Mouse (Mus musculus): ENCODE measurements at regions not wholly inside any gene's neighbourhood (a gene's known extent, or its start where the extent isn't known, plus 50 kb on each side); places are given as distances from the start of the nearest gene placed in this dataset.

DNA sequence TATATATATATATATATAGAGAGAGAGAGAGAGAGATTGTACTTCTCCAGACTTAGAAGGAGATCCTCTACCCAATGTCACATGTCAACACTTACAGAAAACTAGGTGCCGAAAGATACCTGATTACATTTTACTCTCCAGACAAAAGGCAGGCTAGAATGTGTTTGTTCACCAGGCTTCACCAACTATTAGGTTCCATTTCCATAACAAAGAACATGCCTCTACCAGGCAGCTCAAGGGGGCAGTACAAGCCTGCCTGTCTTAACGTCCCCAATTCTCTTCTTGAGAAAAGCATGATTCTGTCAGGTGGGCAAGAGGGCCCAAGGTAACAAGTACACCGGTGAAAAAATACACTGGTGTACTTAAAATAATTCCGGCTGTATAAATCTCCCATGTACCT lies 72.8 kb upstream of the Med14 start:
- no peak for DNase-seq (ENCODE audit: low spot score)

DNA sequence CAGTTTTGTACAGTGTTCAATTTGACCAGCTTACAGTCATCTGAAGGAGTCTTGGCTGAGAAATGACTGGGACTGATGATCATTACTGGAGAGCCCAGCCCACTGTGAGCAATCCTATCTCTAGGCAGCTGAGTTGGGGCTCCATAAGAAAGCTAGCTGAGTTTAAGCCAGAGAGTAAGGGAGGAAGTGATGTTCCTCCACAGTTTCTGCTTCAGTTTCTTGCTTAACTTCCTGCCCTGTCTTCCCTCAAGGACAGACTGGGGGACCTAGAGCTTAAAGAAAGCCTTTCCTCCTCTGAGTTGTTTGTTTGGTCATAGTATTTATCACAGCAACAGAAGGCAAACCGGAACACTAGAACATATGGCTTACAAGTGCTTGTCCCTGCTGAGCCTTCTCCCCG lies 70.8 kb upstream of the Med14 start:
- DNase-seq (ENCODE audit: low spot score): no peak

DNA sequence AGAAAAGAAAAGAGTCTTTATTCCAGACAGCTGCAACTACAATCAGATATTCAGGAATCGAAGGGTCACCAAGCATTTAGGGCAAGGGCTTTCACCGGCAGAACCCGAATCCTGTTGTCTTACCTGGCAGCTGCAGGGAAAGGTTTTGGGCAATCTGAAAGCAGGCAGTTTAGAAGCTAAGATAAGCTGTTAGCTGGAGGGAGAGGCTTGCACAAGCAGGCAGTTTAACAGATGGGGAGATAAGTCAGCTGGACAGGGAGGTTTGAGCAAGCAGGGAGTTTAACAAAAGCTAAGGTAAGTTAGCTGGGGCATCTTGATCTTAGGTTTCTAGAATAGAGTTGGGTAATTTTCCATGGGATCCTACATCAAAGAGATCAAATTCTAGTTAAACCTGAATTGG lies 67.3 kb upstream of the Med14 start:
- no peak for DNase-seq (ENCODE audit: low spot score)

DNA sequence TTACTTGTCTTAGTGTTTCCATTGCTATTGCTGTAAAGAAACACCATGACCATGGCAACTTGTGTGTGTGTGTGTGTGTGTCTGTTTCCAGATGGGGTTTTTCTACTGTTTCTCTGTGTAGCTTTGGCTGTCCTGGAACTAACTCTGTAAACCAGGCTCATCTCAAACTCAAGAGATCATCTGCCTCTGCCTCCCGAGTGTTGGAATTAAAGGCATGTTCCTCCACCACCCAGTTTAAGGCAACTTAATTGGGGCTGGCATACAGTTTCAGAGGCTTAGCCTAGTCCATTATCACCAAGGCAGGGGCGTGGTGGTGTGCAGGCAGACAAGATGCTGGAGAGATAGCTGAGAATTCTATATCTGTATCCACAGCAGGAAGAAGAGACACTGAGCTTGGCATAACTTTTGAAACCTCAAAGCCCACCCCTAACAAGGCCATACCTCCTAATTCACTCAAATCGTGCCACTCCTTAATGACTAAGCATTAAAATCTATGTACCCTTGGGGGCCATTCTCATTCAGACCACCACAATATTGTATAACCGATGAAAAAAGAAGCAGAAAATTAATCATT lies 65.5 kb upstream of the Med14 start:
- DNase-seq (ENCODE audit: low spot score): no peak

DNA sequence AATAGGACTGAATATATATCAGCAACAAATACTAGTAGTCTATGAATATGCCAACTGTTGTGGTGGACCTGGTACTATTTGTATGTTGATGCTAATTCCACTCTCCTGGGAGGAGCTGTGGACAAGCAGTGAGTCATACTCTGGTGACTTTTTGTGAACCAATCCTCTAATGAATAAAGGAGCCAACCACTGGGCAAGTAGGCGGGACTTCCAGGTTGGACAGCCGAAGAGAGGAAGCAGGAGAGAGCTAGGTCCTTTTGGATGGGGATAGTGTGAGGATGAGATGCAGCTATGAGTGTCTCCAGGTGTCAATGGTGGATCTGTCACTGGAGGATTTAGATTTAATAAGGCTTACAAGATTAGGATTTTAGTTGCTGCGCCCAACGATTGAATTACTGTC lies 64.8 kb upstream of the Med14 start:
- DNase-seq (ENCODE audit: low spot score): no peak

DNA sequence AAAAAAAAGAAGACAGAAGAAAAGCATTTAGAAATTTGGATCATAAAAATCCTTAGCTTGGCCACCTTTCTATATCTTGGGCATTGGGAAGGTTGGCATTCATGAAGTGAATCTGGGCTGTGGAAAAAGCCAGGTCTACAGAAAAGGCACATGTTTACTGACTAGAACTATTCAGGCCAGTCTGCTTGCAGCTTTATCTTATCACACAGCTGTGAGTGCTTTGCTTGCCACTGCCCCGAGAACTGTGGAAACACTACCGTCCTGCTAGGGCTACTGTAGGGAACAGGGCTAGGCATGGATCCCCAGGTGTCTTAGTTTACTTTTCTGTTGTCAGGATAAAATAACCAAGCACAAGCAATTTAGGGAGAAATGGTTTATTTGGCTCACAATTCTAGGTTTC lies 63.4 kb upstream of the Med14 start:
- DNase-seq (ENCODE audit: low spot score): no peak

DNA sequence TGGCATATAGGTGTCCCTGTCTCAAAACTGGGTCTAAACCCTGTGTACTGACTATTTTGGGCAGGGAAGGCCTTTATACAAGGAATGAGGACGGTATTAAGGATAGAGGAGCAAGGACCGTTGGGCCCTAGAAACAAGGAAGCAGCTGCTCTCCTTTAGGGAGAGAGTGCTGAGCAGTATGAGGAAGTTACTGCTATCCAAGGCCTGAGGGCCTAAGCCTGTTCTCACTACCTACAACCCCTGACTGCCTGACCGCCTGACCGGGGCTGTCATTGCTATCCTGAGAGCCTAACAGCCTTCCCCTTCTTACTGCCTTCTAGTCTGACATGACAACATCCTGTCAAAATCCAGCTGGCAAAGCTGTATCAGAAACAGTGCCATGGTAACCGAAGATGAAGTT lies 62.6 kb upstream of the Med14 start:
- no peak for DNase-seq (ENCODE audit: low spot score)

DNA sequence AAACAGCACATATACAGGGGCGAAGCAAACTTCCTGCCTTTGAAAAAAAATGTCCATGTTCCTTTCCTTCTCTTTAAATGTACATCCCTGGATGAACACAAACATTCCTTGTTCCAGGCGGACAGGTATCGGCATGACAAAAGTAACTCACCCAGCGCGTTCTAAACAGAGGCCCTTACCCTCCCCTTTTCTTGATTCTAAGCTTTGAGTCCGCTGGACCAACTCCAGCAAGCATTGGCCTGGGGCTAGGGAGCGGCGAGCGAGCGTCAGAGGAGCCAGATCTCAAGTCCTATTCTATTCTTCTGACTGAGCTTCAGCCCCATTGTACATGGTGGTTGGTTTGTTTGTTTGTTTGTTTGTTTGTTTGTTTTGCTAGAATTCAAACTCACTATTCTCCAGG lies 60.9 kb upstream of the Med14 start:
- no peak for DNase-seq (ENCODE audit: low spot score)

DNA sequence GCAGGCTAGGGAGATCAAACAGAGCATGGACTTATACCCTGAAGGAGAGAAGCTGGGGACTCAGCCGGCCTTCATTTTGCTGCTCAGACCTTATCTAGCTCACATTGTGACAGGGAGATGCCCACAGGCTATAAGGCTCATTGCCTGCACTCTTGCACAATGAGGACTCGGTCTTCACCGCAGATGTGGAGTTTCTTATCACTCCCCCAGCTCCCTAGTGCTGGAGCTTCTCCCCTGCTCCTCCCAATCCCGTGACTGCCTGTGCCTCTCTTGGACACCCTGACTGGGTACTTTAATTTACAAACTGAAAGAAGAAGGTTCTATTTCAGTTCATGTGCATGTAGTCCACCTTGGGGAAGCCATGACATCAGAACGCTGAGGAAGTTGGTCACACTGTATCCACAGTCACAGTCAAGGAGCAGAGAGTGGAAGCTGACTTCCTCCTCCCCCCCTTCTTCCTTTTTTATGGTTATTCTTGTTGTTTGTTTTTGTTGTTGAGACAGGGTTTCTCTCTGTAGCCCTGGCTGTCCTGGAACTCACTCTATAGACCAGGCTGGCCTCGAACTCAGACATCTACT lies 51.3 kb upstream of the Med14 start:
- no peak for DNase-seq (ENCODE audit: low spot score)

All from urinary bladder, postnatal 25 days (tissue).